Mouse (Mus musculus): ENCODE measurements at regions not wholly inside any gene's neighbourhood (a gene's known extent, or its start where the extent isn't known, plus 50 kb on each side); places are given as distances from the start of the nearest gene placed in this dataset.

DNA sequence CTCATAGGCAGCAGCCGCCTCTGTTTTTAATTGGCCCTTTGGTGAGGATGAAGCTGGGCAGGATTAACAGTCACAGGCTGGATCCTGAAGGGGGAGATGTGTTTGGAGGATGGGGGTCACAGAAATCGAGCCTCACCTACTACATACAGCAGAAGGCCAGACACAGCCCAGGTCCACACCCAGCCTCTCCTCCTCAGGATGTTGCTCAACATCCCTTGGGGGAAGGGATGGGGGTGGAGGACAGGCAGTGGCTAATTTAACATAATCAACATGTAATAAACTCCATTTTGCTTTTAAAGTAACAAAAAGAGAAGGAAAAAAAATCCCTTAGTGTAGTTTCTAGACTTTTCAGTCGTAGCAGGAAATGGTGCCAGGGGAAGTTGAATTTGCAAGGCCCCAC is 152.0 kb downstream of the Zfp365 start:
- TF ChIP-seq CTCF (IDR thresholded peaks at IDR 0.05; ENCODE audit: insufficient read depth, low read depth, low read length), result no peak
- no peak for TF ChIP-seq POLR2A (IDR thresholded peaks at IDR 0.05; ENCODE audit: insufficient read depth, low read depth, low read length)

All from olfactory bulb, adult 2 months (tissue).